Mouse (Mus musculus) stomach, postnatal 0 days (tissue): ENCODE measurements around the gene Klc4.

Experiments
- CTCF ChIP-seq: IDR thresholded peaks from 2 replicates; pipeline ENCODE4 v1.5.1; 2016; ENCODE audit warnings: antibody characterized with exemption, low read depth, mild to moderate bottlenecking, moderate library complexity
- EP300 ChIP-seq: optimal IDR thresholded peaks from 2 replicates; pipeline ENCODE3; 2016; ENCODE audit warnings: antibody characterized with exemption

- TF ChIP-seq CTCF (no peak), EP300 (no peak)
Observed at GRCm38 (mm10) chr17:46613229-46613628, 32.6 kb downstream of the Klc4 start.
